Mouse (Mus musculus) E14TG2a.4 (cell line): ENCODE results near the gene Csnk1g1.
A peak's percentile ranks its signal among the peaks of the same experiment; 100 is the strongest.

ENCODE experiments used
- H3K27me3 ChIP-seq: 2 replicates; pipeline ENCODE4 v1.6.1; 2014; ENCODE audit warnings: low read length, control low read depth; ENCODE audit not compliant: insufficient read depth
- H3K36me3 ChIP-seq: 2 replicates; pipeline ENCODE4 v1.6.1; 2014; ENCODE audit warnings: low read length, control low read depth; ENCODE audit not compliant: insufficient read depth
- H3K4me1 ChIP-seq: replicated peaks from 2 replicates; pipeline ENCODE4 v1.6.1; 2014; ENCODE audit warnings: low read depth, low read length, control low read depth
- H3K4me3 ChIP-seq: replicated peaks from 2 replicates; pipeline ENCODE4 v1.5.1; 2014; ENCODE audit warnings: mild to moderate bottlenecking, low read length
- H3K9me3 ChIP-seq: 2 replicates; pipeline ENCODE4 v1.6.1; 2014; ENCODE audit warnings: low read length, control low read depth
- CTCF ChIP-seq: conservative IDR thresholded peaks from 2 replicates; pipeline ENCODE4 v1.5.1; 2014; ENCODE audit warnings: low read length
- NANOG ChIP-seq: IDR thresholded peaks from 2 replicates; pipeline ENCODE4 v1.6.1; 2014; ENCODE audit warnings: borderline replicate concordance, low read length, mixed read lengths
- POU5F1 ChIP-seq: IDR thresholded peaks from 2 replicates; pipeline ENCODE4 v1.6.1; 2014; ENCODE audit warnings: low read length, borderline replicate concordance

Csnk1g1 gene

DNA sequence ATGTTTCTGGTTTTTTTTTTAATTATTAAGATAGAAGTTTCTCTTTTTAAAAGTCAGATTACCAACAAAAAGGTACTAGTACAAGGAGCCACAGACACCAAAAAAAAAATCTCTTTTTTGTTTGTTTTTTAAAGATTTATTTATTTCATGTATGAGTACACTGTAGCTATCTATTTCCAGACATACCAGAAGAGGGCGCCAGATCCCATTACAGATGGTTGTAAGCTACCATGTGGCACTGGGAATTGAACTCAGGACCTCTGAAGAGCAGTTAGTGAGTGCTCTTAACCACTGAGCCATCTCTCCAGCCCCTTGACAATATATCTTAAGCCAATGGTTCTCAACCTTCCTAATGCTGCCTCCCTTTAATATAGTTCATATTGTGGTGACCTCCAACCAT, 144.9 kb downstream of the Csnk1g1 start:
- TF ChIP-seq POU5F1: no peak
- no peak for TF ChIP-seq NANOG
- TF ChIP-seq CTCF: peak; percentile 65
- Histone ChIP-seq H3K4me3 (no peak overlapping the region), H3K4me1 (peaks cover 8% of the 10 kb centered on the region; the same call in 1 of the 2 replicates), H3K27me3 (peaks cover 4% of the 10 kb centered on the region; the same call in 1 of the 2 replicates), H3K9me3 (peaks cover 5% of the 10 kb centered on the region; the same call in 1 of the 2 replicates), H3K36me3 (no peaks in the 10 kb centered on the region)

DNA sequence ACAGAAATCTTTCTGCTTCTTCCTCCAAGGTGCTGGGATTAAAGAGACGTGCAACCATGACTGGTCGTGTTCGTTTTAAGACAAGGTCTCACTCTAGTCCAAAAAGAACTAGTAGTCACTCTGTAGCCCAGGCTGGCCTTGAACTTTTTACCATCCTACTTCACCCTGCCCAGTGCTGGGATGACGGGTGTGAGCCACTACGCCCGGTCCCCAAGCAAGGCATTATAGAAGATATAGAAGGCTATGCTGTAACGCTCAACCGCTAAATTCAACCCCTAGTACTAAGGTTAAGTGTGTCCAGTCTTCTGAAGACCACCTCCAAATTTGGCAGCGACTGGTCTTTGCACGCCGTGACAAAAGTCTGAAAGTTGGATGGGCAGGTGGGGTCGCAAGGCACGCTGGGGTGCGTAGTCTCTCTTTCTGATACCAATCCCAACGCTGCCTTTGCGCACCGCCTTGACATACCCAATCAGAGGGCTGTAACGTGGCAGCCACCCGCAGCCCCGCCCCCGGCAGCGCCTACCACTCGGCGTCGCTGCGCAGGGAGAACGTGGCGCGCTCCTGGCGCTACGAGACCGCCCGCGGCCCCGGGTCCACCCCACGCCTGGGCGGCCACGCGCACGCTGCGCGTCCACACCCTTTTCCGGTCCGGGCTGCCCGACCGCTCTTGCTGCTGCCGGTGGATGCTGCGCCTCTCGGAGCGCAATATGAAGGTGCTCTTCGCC, 151.0 kb downstream of the Csnk1g1 start, which contains the start of gene Ppib:
Gene Ppib, plus strand, starts transcription at position 640 of the 725 bp plus-strand sequence.
- peaks cover 37% of the 10 kb centered on the region for H3K36me3 ChIP-seq

DNA sequence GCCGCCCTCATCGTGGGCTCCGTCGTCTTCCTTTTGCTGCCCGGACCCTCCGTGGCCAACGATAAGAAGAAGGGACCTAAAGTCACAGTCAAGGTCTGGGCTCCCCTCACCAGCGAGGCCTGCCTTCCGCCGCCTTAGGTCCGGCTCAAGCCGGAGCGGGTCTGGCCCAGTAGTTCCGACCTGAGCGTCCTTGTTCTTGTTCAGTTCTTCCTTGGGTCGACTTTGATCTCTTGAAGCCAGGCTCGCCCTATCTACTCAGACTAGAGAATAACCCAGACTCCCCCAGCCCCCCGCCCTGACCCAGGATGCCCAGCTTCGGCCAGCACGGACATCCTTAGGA, 151.6 kb downstream of the Csnk1g1 start:
- Histone ChIP-seq H3K4me3 (peak overlapping the region; percentile 93), H3K36me3 (peaks cover 41% of the 10 kb centered on the region), H3K27me3 (no peaks in the 10 kb centered on the region), H3K9me3 (no peaks in the 10 kb centered on the region), H3K4me1 (peaks cover 45% of the 10 kb centered on the region)
- no peak for TF ChIP-seq POU5F1
- no peak for TF ChIP-seq NANOG
- TF ChIP-seq CTCF: no peak

More for the DNA sequence above, 151.0 kb downstream of the Csnk1g1 start, which contains the start of gene Ppib:
- Histone ChIP-seq H3K4me1 (peaks cover 42% of the 10 kb centered on the region), H3K4me3 (peak within 1 kb of the TSS; percentile 93), H3K9me3 (no peaks in the 10 kb centered on the region), H3K27me3 (no peaks in the 10 kb centered on the region)
- TF ChIP-seq NANOG (no peak), CTCF (no peak), POU5F1 (no peak)

DNA sequence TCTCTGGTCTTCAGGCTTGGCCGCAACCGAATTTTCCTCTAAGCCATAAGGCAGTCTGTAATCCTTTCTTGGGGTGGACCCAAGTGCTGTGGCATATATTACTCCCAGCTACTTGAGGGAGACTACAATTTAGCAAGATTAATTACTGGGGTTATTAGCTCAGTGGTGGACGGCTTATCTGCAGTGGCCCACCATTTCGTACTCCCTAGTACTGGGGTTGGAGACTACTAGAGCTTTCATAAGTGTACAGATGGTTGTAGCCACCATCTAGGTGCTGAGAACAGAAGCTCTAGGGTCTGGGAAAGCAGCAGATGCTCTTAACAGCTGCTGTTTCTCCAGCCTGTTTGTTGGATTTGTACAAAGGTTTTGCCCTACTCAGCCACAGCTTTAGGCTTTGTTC, 152.3 kb downstream of the Csnk1g1 start:
- Histone ChIP-seq H3K27me3 (no peaks in the 10 kb centered on the region), H3K4me1 (peaks cover 49% of the 10 kb centered on the region), H3K9me3 (no peaks in the 10 kb centered on the region), H3K4me3 (peak overlapping the region; percentile 93), H3K36me3 (peaks cover 48% of the 10 kb centered on the region)
- TF ChIP-seq NANOG (no peak), CTCF (no peak), POU5F1 (no peak)

DNA sequence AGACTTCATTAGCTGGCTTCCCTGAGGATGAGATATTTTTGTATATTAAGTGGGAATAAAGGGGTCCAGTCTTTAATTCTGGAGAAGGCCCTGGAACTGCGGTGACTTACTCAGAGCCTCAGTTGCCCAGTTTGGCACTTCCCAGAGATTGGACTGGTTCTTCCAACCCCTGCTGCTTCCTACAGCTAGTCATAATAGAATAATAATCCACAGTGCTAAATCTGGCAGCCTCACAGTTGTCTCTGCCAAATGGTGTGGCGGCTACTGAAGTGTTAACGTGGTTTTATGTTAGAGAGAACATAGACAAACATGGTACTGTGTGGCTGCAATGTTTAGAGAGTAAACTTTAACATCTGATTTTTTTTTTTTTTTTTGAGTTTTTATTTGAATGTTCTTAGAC, 152.9 kb downstream of the Csnk1g1 start:
- Histone ChIP-seq H3K36me3 (peaks cover 55% of the 10 kb centered on the region), H3K9me3 (no peaks in the 10 kb centered on the region), H3K27me3 (no peaks in the 10 kb centered on the region), H3K4me3 (no peak overlapping the region), H3K4me1 (peaks cover 49% of the 10 kb centered on the region)
- TF ChIP-seq POU5F1 (no peak), CTCF (no peak), NANOG (no peak)

DNA sequence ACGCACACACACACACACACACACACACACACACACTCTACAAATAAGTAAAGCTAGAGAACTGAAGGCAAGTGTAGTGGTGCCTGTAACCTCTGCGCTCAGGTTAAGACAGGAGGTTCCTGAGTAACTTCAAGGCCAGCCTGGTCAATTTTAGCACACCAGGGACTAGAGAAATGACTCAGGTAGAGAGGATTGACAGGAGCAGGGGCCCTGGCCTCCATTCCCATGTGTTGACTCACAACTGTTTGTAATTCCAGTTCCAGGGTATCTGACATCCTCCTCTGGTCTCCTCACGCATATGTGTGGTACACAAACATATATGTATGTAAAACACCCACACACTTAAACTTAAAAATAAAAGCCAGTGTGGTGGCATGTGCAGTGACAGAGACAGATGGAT, 154.7 kb downstream of the Csnk1g1 start:
- Histone ChIP-seq H3K36me3 (peaks cover 64% of the 10 kb centered on the region), H3K27me3 (peaks cover 17% of the 10 kb centered on the region), H3K4me3 (no peak overlapping the region), H3K4me1 (peaks cover 59% of the 10 kb centered on the region), H3K9me3 (no peaks in the 10 kb centered on the region)
- TF ChIP-seq POU5F1: no peak
- TF ChIP-seq CTCF: no peak
- no peak for TF ChIP-seq NANOG

DNA sequence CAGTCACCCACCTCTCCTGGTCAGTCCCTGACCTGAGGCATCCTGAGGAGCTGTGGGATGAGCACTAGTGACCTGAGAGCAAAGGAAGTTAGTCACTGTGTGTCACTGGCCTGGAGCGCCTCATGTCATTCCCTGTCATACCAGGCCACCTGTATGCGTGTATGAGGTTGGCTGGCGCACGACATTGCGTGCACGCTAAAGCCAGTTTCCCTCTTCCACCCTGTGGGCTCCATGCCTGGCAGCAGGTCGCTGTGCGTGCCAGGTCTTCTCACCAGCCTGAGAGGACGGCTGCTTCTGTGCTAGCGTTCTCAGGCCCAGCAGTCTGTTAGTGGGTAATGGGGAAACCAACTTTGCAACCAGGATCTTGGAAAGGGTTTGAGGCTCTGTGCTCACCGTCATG, 155.6 kb downstream of the Csnk1g1 start:
- H3K36me3 ChIP-seq: peaks cover 64% of the 10 kb centered on the region
- TF ChIP-seq NANOG (no peak), CTCF (no peak), POU5F1 (no peak)
- H3K27me3 ChIP-seq: peaks cover 26% of the 10 kb centered on the region
- H3K4me1 ChIP-seq: peaks cover 59% of the 10 kb centered on the region
- H3K9me3 ChIP-seq: no peaks in the 10 kb centered on the region
- H3K4me3 ChIP-seq: no peak overlapping the region

DNA sequence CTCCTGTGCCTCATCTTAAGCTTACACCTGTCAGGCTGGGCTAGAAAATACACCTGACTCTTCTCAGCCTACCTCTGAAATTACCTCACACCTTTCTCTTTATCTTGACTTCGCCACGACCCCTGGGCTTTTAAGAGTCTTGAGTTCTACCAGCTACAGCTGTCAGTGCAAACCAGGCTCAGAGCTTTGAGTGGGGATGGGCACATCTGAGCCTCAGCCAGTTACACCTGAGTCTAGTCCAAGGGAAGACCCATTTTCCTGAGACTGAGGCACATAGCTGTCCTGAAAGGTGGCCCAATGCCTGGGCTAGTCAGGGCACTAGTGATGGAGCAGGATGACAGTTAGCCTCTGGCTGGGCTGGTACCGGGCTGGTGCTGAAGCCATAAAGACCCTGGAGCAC, 158.1 kb downstream of the Csnk1g1 start:
- H3K9me3 ChIP-seq: no peaks in the 10 kb centered on the region
- H3K36me3 ChIP-seq: peaks cover 55% of the 10 kb centered on the region
- peaks cover 28% of the 10 kb centered on the region for H3K27me3 ChIP-seq
- TF ChIP-seq CTCF: no peak
- TF ChIP-seq POU5F1: no peak
- TF ChIP-seq NANOG: no peak
- H3K4me1 ChIP-seq: peaks cover 58% of the 10 kb centered on the region
- H3K4me3 ChIP-seq: no peak overlapping the region
